Mouse (Mus musculus) C2C12 (cell line): ENCODE results near the gene Sv2b.

Source experiments
- CTCF ChIP-seq: IDR thresholded peaks from one replicate; pipeline ENCODE4 v1.5.1; 2011; ENCODE audit not compliant: control insufficient read depth, insufficient read depth, insufficient read length
- MAX ChIP-seq: IDR thresholded peaks from one replicate; pipeline ENCODE4 v1.6.1; 2011; ENCODE audit warnings: mild to moderate bottlenecking, control low read depth
- MYOG ChIP-seq: IDR thresholded peaks from one replicate; pipeline ENCODE4 v1.6.1; 2011; ENCODE audit not compliant: control insufficient read depth, insufficient read length; ENCODE audit errors: extremely low read depth

- no peak for TF ChIP-seq CTCF
- TF ChIP-seq MAX = no peak
- TF ChIP-seq MYOG = no peak
These were observed 3.1 kb downstream of the Sv2b start for GRCm38 (mm10) chr7:75305901-75306465.
